Mouse (Mus musculus): Measurements from ENCODE around the gene Mrpl37. TPM values are rescaled to one million over a fixed set of nuclear protein-coding genes. Genes with fewer than 3 reads are reported as not detected.

The Mrpl37 gene
- polyA plus RNA-seq, 1 experiment from 2014 or later: 110 TPM

DNA sequence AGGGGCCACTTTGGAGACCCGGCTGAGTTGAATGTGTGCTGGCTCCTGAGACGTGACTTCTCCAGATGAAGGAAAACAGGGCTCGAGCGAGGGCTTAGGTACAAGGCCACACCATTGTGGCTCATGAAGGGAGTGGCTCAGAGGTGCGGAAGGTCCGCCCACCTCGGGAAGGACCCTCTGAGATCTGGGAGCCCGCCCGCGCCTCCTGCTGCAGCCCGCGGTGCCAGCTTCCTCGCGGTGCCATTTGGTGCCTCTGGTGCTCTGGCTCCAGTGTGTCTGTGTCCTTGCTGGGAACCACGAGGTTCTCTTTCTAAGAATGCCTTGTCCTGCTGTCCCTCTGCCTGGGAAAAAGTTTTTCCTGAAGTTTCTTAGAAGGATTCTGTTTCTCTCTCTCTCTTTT, 31.2 kb upstream of the Mrpl37 start:
- Histone ChIP-seq H3K9me3 (ENCODE audit: control insufficient read depth, low read depth, low read length) (no peaks in the 10 kb centered on the region), H3K9ac (replicated peaks; ENCODE audit: low read depth, low read length) (no peak overlapping the region), H3K27ac (ENCODE audit: low read length) (no peak overlapping the region), H3K4me1 (ENCODE audit: control insufficient read depth, insufficient read depth, low read length) (0 out of 2 replicates have a peak, but pooled peaks cover 4% of the 10 kb centered on the region), H3K36me3 (ENCODE audit: control insufficient read depth, insufficient read depth, low read length) (no peaks in the 10 kb centered on the region), H3K27me3 (ENCODE audit: control insufficient read depth, insufficient read depth, low read length) (no peaks in the 10 kb centered on the region), H3K4me2 (replicated peaks; ENCODE audit: low read depth, low read length) (no peak overlapping the region), H3K4me3 (ENCODE audit: low read depth, low read length) (no peak overlapping the region)
- no peak for ATAC-seq (ENCODE audit: insufficient number of reproducible peaks, insufficient read depth, low FRiP score, low read depth)
- WGBS: 42% methylated on average over 15 of the region's 15 CpGs

DNA sequence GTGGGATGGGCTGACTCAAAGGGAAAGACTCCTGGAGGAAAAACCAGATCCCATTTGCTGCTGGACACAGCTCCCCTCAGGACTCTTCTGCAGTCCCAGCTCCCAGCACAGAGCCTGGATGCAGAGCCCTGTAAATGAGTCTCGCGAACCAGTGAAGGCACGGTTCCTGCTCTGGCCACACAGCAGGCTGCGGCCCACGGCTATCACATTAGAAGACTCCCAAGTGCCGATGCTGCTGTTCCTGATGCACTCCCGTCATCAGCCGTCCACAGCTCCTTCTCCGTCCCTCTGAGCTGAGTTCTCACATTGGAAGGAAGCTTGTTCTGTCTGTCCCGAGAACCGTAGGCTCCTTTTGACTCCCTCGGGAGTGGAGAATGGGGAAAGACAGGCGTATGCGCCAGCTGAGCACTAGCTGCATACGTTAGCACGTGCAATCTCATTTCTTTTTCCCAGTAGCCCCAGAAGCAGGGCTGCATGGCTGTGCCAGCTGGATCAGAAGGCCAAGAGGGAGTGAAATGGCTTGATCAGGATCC, 30.2 kb upstream of the Mrpl37 start, which contains the start of gene Cdcp2:
Gene Cdcp2, plus strand, starts transcription at position 51 of the 533 bp plus-strand sequence.
- no peak within 1 kb of the TSS for H3K4me3 ChIP-seq (ENCODE audit: low read depth, low read length)
- no peak for ATAC-seq (ENCODE audit: insufficient number of reproducible peaks, insufficient read depth, low FRiP score, low read depth)
- H3K4me1 ChIP-seq (ENCODE audit: control insufficient read depth, insufficient read depth, low read length): 0 out of 2 replicates have a peak, but pooled peaks cover 4% of the 10 kb centered on the region
- no peak within 1 kb of the TSS for H3K27ac ChIP-seq (ENCODE audit: low read length)
- H3K4me2 ChIP-seq (replicated peaks; ENCODE audit: low read depth, low read length): no peak within 1 kb of the TSS
- H3K36me3 ChIP-seq (ENCODE audit: control insufficient read depth, insufficient read depth, low read length): no peaks in the 10 kb centered on the region
- WGBS: 68% methylated on average over 16 of the region's 16 CpGs
- H3K9me3 ChIP-seq (ENCODE audit: control insufficient read depth, low read depth, low read length): no peaks in the 10 kb centered on the region
- H3K27me3 ChIP-seq (ENCODE audit: control insufficient read depth, insufficient read depth, low read length): no peaks in the 10 kb centered on the region
- H3K9ac ChIP-seq (replicated peaks; ENCODE audit: low read depth, low read length): 0 out of 2 replicates have a peak within 1 kb of the TSS, but pooled peaks have one; percentile 14

- Histone ChIP-seq H3K27ac (ENCODE audit: low read length) (no peak overlapping the region), H3K27me3 (ENCODE audit: control insufficient read depth, insufficient read depth, low read length) (no peaks in the 10 kb centered on the region), H3K36me3 (ENCODE audit: control insufficient read depth, insufficient read depth, low read length) (no peaks in the 10 kb centered on the region), H3K4me1 (ENCODE audit: control insufficient read depth, insufficient read depth, low read length) (0 out of 2 replicates have a peak, but pooled peaks cover 4% of the 10 kb centered on the region), H3K4me2 (replicated peaks; ENCODE audit: low read depth, low read length) (no peak overlapping the region), H3K4me3 (ENCODE audit: low read depth, low read length) (no peak overlapping the region), H3K9me3 (ENCODE audit: control insufficient read depth, low read depth, low read length) (no peaks in the 10 kb centered on the region), H3K9ac (replicated peaks; ENCODE audit: low read depth, low read length) (no peak overlapping the region)
- ATAC-seq (ENCODE audit: insufficient number of reproducible peaks, insufficient read depth, low FRiP score, low read depth): no peak
- 62% methylated on average over 6 of the region's 6 CpGs for WGBS
These were observed 29.4 kb upstream of the Mrpl37 start for GRCm38 (mm10) chr4:107096043-107096442.

- H3K27me3 ChIP-seq (ENCODE audit: control insufficient read depth, insufficient read depth, low read length): no peaks in the 10 kb centered on the region
- 79% methylated on average over 16 of the region's 16 CpGs for WGBS
- 0 out of 2 replicates have a peak, but pooled peaks cover 4% of the 10 kb centered on the region for H3K4me1 ChIP-seq (ENCODE audit: control insufficient read depth, insufficient read depth, low read length)
- H3K9ac ChIP-seq (replicated peaks; ENCODE audit: low read depth, low read length): no peak overlapping the region
- ATAC-seq (ENCODE audit: insufficient number of reproducible peaks, insufficient read depth, low FRiP score, low read depth): no peak
- no peaks in the 10 kb centered on the region for H3K36me3 ChIP-seq (ENCODE audit: control insufficient read depth, insufficient read depth, low read length)
- H3K4me2 ChIP-seq (replicated peaks; ENCODE audit: low read depth, low read length): no peak overlapping the region
- H3K27ac ChIP-seq (ENCODE audit: low read length): no peak overlapping the region
- H3K4me3 ChIP-seq (ENCODE audit: low read depth, low read length): no peak overlapping the region
- no peaks in the 10 kb centered on the region for H3K9me3 ChIP-seq (ENCODE audit: control insufficient read depth, low read depth, low read length)
These were observed 28.0 kb upstream of the Mrpl37 start for GRCm38 (mm10) chr4:107094484-107095187.

GRCm38 (mm10) chr4:107091696-107092095, 25.0 kb upstream of the Mrpl37 start:
- no peaks in the 10 kb centered on the region for H3K9me3 ChIP-seq (ENCODE audit: control insufficient read depth, low read depth, low read length)
- H3K27ac ChIP-seq (ENCODE audit: low read length): no peak overlapping the region
- no peak overlapping the region for H3K4me3 ChIP-seq (ENCODE audit: low read depth, low read length)
- no peak overlapping the region for H3K4me2 ChIP-seq (replicated peaks; ENCODE audit: low read depth, low read length)
- H3K9ac ChIP-seq (replicated peaks; ENCODE audit: low read depth, low read length): no peak overlapping the region
- H3K27me3 ChIP-seq (ENCODE audit: control insufficient read depth, insufficient read depth, low read length): no peaks in the 10 kb centered on the region
- no peak for ATAC-seq (ENCODE audit: insufficient number of reproducible peaks, insufficient read depth, low FRiP score, low read depth)
- H3K36me3 ChIP-seq (ENCODE audit: control insufficient read depth, insufficient read depth, low read length): no peaks in the 10 kb centered on the region
- WGBS: 77% methylated on average over 14 of the region's 14 CpGs
- H3K4me1 ChIP-seq (ENCODE audit: control insufficient read depth, insufficient read depth, low read length): no peaks in the 10 kb centered on the region

GRCm38 (mm10) chr4:107084858-107085257, 18.2 kb upstream of the Mrpl37 start:
- H3K4me1 ChIP-seq (ENCODE audit: control insufficient read depth, insufficient read depth, low read length): no peaks in the 10 kb centered on the region
- no peak overlapping the region for H3K27ac ChIP-seq (ENCODE audit: low read length)
- WGBS: 19% methylated on average over 6 of the region's 6 CpGs
- no peaks in the 10 kb centered on the region for H3K36me3 ChIP-seq (ENCODE audit: control insufficient read depth, insufficient read depth, low read length)
- H3K4me3 ChIP-seq (ENCODE audit: low read depth, low read length): no peak overlapping the region
- no peak overlapping the region for H3K4me2 ChIP-seq (replicated peaks; ENCODE audit: low read depth, low read length)
- ATAC-seq (ENCODE audit: insufficient number of reproducible peaks, insufficient read depth, low FRiP score, low read depth): peak; percentile 63; the same call in 1 of the 2 replicates
- H3K9me3 ChIP-seq (ENCODE audit: control insufficient read depth, low read depth, low read length): no peaks in the 10 kb centered on the region
- no peak overlapping the region for H3K9ac ChIP-seq (replicated peaks; ENCODE audit: low read depth, low read length)
- H3K27me3 ChIP-seq (ENCODE audit: control insufficient read depth, insufficient read depth, low read length): no peaks in the 10 kb centered on the region

DNA sequence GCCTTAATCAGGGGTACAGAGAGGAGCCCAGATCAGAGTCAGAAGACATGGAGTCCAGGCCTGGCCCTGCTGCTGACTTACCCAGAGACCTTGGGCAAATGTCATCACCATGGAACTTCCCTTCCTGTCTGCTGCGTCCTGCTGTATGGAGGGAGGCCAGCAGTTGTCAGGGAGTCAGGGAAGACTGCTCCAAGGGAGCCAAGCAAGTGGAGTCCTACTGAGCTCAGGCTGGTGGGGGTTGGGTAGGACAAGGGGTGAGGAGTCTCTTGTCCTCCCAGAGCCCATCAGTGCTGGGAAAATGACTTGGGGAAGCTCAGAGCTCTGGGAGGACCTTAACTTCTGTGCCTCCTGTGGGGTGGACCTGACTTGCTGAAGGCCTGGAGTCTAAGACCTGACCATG, 17.7 kb upstream of the Mrpl37 start:
- WGBS: 40% methylated on average over 1 of the region's 1 CpGs
- H3K4me2 ChIP-seq (replicated peaks; ENCODE audit: low read depth, low read length): no peak overlapping the region
- no peaks in the 10 kb centered on the region for H3K27me3 ChIP-seq (ENCODE audit: control insufficient read depth, insufficient read depth, low read length)
- H3K4me1 ChIP-seq (ENCODE audit: control insufficient read depth, insufficient read depth, low read length): no peaks in the 10 kb centered on the region
- no peaks in the 10 kb centered on the region for H3K36me3 ChIP-seq (ENCODE audit: control insufficient read depth, insufficient read depth, low read length)
- H3K9me3 ChIP-seq (ENCODE audit: control insufficient read depth, low read depth, low read length): no peaks in the 10 kb centered on the region
- H3K4me3 ChIP-seq (ENCODE audit: low read depth, low read length): no peak overlapping the region
- H3K9ac ChIP-seq (replicated peaks; ENCODE audit: low read depth, low read length): no peak overlapping the region
- no peak for ATAC-seq (ENCODE audit: insufficient number of reproducible peaks, insufficient read depth, low FRiP score, low read depth)
- H3K27ac ChIP-seq (ENCODE audit: low read length): no peak overlapping the region

GRCm38 (mm10) chr4:107083126-107083525, 16.5 kb upstream of the Mrpl37 start:
- no peak overlapping the region for H3K27ac ChIP-seq (ENCODE audit: low read length)
- H3K36me3 ChIP-seq (ENCODE audit: control insufficient read depth, insufficient read depth, low read length): no peaks in the 10 kb centered on the region
- WGBS: 83% methylated on average over 4 of the region's 4 CpGs
- H3K9ac ChIP-seq (replicated peaks; ENCODE audit: low read depth, low read length): no peak overlapping the region
- no peaks in the 10 kb centered on the region for H3K27me3 ChIP-seq (ENCODE audit: control insufficient read depth, insufficient read depth, low read length)
- ATAC-seq (ENCODE audit: insufficient number of reproducible peaks, insufficient read depth, low FRiP score, low read depth): no peak
- no peak overlapping the region for H3K4me3 ChIP-seq (ENCODE audit: low read depth, low read length)
- H3K9me3 ChIP-seq (ENCODE audit: control insufficient read depth, low read depth, low read length): no peaks in the 10 kb centered on the region
- no peaks in the 10 kb centered on the region for H3K4me1 ChIP-seq (ENCODE audit: control insufficient read depth, insufficient read depth, low read length)
- H3K4me2 ChIP-seq (replicated peaks; ENCODE audit: low read depth, low read length): no peak overlapping the region
